Mouse (Mus musculus) MEL (cell line): ENCODE measurements around the gene Zgpat. TPM values are rescaled to one million over a fixed set of nuclear protein-coding genes. Genes with fewer than 3 reads are reported as not detected.

Source experiments
- DNase-seq: peaks from one replicate; pipeline ENCODE4 v3.0.0; 2011; ENCODE audit warnings: low read depth, low spot score
- H3K27ac ChIP-seq: 2 replicates; pipeline ENCODE4 v1.5.1; 2012; ENCODE audit warnings: low read depth, mild to moderate bottlenecking, control low read depth, low read length, moderate library complexity; ENCODE audit not compliant: control insufficient read depth
- H3K27me3 ChIP-seq, 2 experiments: fragments of 150-350 bp in 1 of 2; sonication (generic) in 1 of 2; 2 replicates each; pipeline ENCODE4 v1.6.1; 2012; ENCODE audit warnings: low read length in 2 of 2, mild to moderate bottlenecking in 2 of 2, improper control_type of control experiment in 1 of 2, moderate library complexity in 1 of 2; ENCODE audit not compliant: insufficient read depth in 2 of 2, control insufficient read depth in 1 of 2
- H3K36me3 ChIP-seq, 2 experiments: 2 replicates each; pipeline ENCODE4 v1.6.1; 2012 to 2014; ENCODE audit warnings: low read length in 2 of 2, improper control_type of control experiment in 1 of 2, inconsistent platforms in 1 of 2, mild to moderate bottlenecking in 1 of 2; ENCODE audit not compliant: insufficient read depth in 2 of 2, control insufficient read depth in 1 of 2
- H3K4me1 ChIP-seq, 2 experiments: fragments of 150-350 bp in 1 of 2; sonication (generic) in 1 of 2; 2 replicates each; pipeline ENCODE4 v1.6.1; 2012; ENCODE audit warnings: low read length in 2 of 2, improper control_type of control experiment in 1 of 2, mild to moderate bottlenecking in 1 of 2; ENCODE audit not compliant: insufficient read depth in 2 of 2, control insufficient read depth in 1 of 2
- H3K4me3 ChIP-seq, 2 experiments: fragments of 150-350 bp in 1 of 2; sonication (generic) in 1 of 2; 2 replicates each; pipeline ENCODE4 v1.5.1; 2012; ENCODE audit warnings: low read depth in 2 of 2, low read length in 2 of 2, mild to moderate bottlenecking in 2 of 2, moderate library complexity in 2 of 2, control low read depth in 1 of 2, improper control_type of control experiment in 1 of 2; ENCODE audit not compliant: control insufficient read depth in 1 of 2, insufficient read depth in 1 of 2
- H3K79me2 ChIP-seq: 2 replicates; pipeline ENCODE4 v1.6.1; 2012; ENCODE audit warnings: mild to moderate bottlenecking, low read length, moderate library complexity; ENCODE audit not compliant: control insufficient read depth, poor library complexity, insufficient read depth
- H3K9ac ChIP-seq: 2 replicates; pipeline ENCODE4 v1.6.1; 2012; ENCODE audit warnings: low read depth, mild to moderate bottlenecking, control low read depth, low read length, moderate library complexity; ENCODE audit not compliant: control insufficient read depth, poor library complexity, severe bottlenecking
- H3K9me3 ChIP-seq: fragments of 150-350 bp; sonication (generic); replicated peaks from 2 replicates; pipeline ENCODE4 v1.6.1; 2012; ENCODE audit warnings: mild to moderate bottlenecking, low read length, improper control_type of control experiment, moderate library complexity; ENCODE audit not compliant: insufficient read depth
- BHLHE40 ChIP-seq: IDR thresholded peaks from 2 replicates; pipeline ENCODE4 v1.6.1; 2012; ENCODE audit warnings: low read depth, mild to moderate bottlenecking, inconsistent platforms, low read length, improper control_type of control experiment, borderline replicate concordance
- CHD1 ChIP-seq: IDR thresholded peaks from 2 replicates; pipeline ENCODE4 v1.6.1; 2012; ENCODE audit warnings: low read depth, mild to moderate bottlenecking, inconsistent platforms, low read length, improper control_type of control experiment
- CHD2 ChIP-seq: IDR thresholded peaks from 2 replicates; pipeline ENCODE4 v1.6.1; 2011; ENCODE audit warnings: low read length, improper control_type of control experiment
- E2F4 ChIP-seq: IDR thresholded peaks from 2 replicates; pipeline ENCODE4 v1.6.1; 2011; ENCODE audit warnings: low read depth, low read length, improper control_type of control experiment, borderline replicate concordance
- ELF1 ChIP-seq: IDR thresholded peaks from 2 replicates; pipeline ENCODE4 v1.6.1; 2014; ENCODE audit warnings: low read depth, mild to moderate bottlenecking, inconsistent platforms, low read length, improper control_type of control experiment, moderate library complexity
- ETS1 ChIP-seq: IDR thresholded peaks from 2 replicates; pipeline ENCODE4 v1.6.1; 2012; ENCODE audit warnings: low read depth, mild to moderate bottlenecking, inconsistent platforms, low read length, improper control_type of control experiment, moderate library complexity
- HCFC1 ChIP-seq: IDR thresholded peaks from 2 replicates; pipeline ENCODE4 v1.6.1; 2012; ENCODE audit warnings: low read depth, mild to moderate bottlenecking, inconsistent platforms, low read length, improper control_type of control experiment, moderate library complexity
- JUND ChIP-seq: IDR thresholded peaks from 2 replicates; pipeline ENCODE4 v1.6.1; 2011; ENCODE audit warnings: low read depth, mild to moderate bottlenecking, improper control_type of control experiment, low read length
- MXI1 ChIP-seq: IDR thresholded peaks from 2 replicates; pipeline ENCODE4 v1.6.1; 2011; ENCODE audit warnings: mild to moderate bottlenecking, low read depth, low read length, improper control_type of control experiment
- MYB ChIP-seq: IDR thresholded peaks from 2 replicates; pipeline ENCODE4 v1.6.1; 2011; ENCODE audit warnings: mild to moderate bottlenecking, low read depth, low read length, improper control_type of control experiment
- MYC ChIP-seq: IDR thresholded peaks from 2 replicates; pipeline ENCODE4 v1.6.1; 2011; ENCODE audit warnings: low read depth, mild to moderate bottlenecking, low read length, improper control_type of control experiment, moderate library complexity
- POLR2A ChIP-seq, 2 experiments: IDR thresholded peaks; 2 replicates each; pipeline ENCODE4 v1.6.1; 2011 to 2012; ENCODE audit warnings: low read length in 2 of 2, mild to moderate bottlenecking in 2 of 2, control low read depth in 1 of 2, improper control_type of control experiment in 1 of 2, low read depth in 1 of 2, moderate library complexity in 1 of 2; ENCODE audit not compliant: control insufficient read depth in 1 of 2, insufficient read depth in 1 of 2, poor library complexity in 1 of 2
- POLR2AphosphoS2 ChIP-seq: IDR thresholded peaks from 2 replicates; pipeline ENCODE4 v1.6.1; 2011; ENCODE audit warnings: low read length, improper control_type of control experiment
- POLR2AphosphoS5 ChIP-seq: IDR thresholded peaks from 2 replicates; pipeline ENCODE4 v1.6.1; 2012; ENCODE audit warnings: low read depth, borderline replicate concordance, mild to moderate bottlenecking, inconsistent platforms, low read length, moderate library complexity, mixed read lengths
- RAD21 ChIP-seq: IDR thresholded peaks from 2 replicates; pipeline ENCODE4 v1.6.1; 2011; ENCODE audit warnings: mild to moderate bottlenecking, low read depth, low read length, improper control_type of control experiment
- SIN3A ChIP-seq: IDR thresholded peaks from 2 replicates; pipeline ENCODE4 v1.6.1; 2012; ENCODE audit warnings: low read length, improper control_type of control experiment, inconsistent platforms
- SMC3 ChIP-seq: IDR thresholded peaks from 2 replicates; pipeline ENCODE4 v1.6.1; 2011; ENCODE audit warnings: low read depth, low read length, improper control_type of control experiment
- TBP ChIP-seq: IDR thresholded peaks from 2 replicates; pipeline ENCODE4 v1.8.0; 2011; ENCODE audit warnings: low read depth, low read length, improper control_type of control experiment
- USF2 ChIP-seq, 2 experiments: IDR thresholded peaks; 2 replicates each; pipeline ENCODE4 v1.6.1; 2011 to 2012; ENCODE audit warnings: improper control_type of control experiment in 2 of 2, low read length in 2 of 2, borderline replicate concordance in 1 of 2, inconsistent platforms in 1 of 2, low read depth in 1 of 2, mild to moderate bottlenecking in 1 of 2; ENCODE audit not compliant: insufficient read depth in 1 of 2
- polyA plus RNA-seq, 2 experiments: library from polyadenylated mRNA; stranded (reverse) in 1 of 2; unstranded in 1 of 2; fragments of >175 nt in 1 of 2; fragments of >200 nt in 1 of 2; gene quantifications; 2 replicates each; pipeline versions ENCODE4 v1.2.1 to v1.2.4; 2012; ENCODE audit warnings: low replicate concordance in 2 of 2, low read depth in 1 of 2; ENCODE audit not compliant: insufficient read length in 2 of 2, insufficient read depth in 1 of 2, missing spikeins in 1 of 2
- total RNA-seq: library from RNA; depleted of rRNA; stranded (reverse); fragments of 300-350 nt; gene quantifications from 2 replicates; pipeline ENCODE4 v1.2.3, GENCODE M21; 2012

The Zgpat gene
- total and polyA plus RNA-seq, 3 experiments = 28.0 to 30.7 TPM; not detected in 1

- H3K36me3 ChIP-seq = peaks cover under 1 to 9% of the 10 kb centered on the region in 2 experiments; a peak in 3 of 4 replicates
- H3K27ac ChIP-seq = no peak overlapping the region
- H3K4me3 ChIP-seq = no peak overlapping the region
- H3K79me2 ChIP-seq = peaks cover 3% of the 10 kb centered on the region
- TF ChIP-seq POLR2A (IDR thresholded peaks at IDR 0.05; ENCODE audit: control insufficient read depth in 1 of 2, insufficient read depth in 1 of 2, low read depth in 1 of 2, low read length in 2 of 2, poor library complexity in 1 of 2) (no peak), RAD21 (no peak), SMC3 (no peak), CHD2 (no peak), JUND (no peak)
- no peak for DNase-seq
- no peaks in the 10 kb centered on the region for H3K27me3 ChIP-seq
- H3K9ac ChIP-seq = no peak overlapping the region
- no peaks in the 10 kb centered on the region for H3K4me1 ChIP-seq
- H3K9me3 ChIP-seq = no peaks in the 10 kb centered on the region
These were observed 17.0 kb downstream of the Zgpat start for GRCm38 (mm10) chr2:181381631-181382306.

GRCm38 (mm10) chr2:181384463-181384862, 19.7 kb downstream of the Zgpat start:
- Histone ChIP-seq H3K9ac (no peak overlapping the region), H3K9me3 (no peaks in the 10 kb centered on the region), H3K27me3 (no peaks in the 10 kb centered on the region), H3K79me2 (no peaks in the 10 kb centered on the region), H3K36me3 (peaks cover 0 to 3% of the 10 kb centered on the region in 2 experiments; a peak in 1 of 4 replicates), H3K27ac (no peak overlapping the region), H3K4me3 (no peak overlapping the region), H3K4me1 (no peaks in the 10 kb centered on the region)
- DNase-seq = no peak
- TF ChIP-seq TBP (no peak), BHLHE40 (no peak), CHD1 (no peak), ELF1 (no peak), MXI1 (no peak), POLR2AphosphoS2 (no peak), MYC (no peak), SIN3A (no peak), HCFC1 (no peak), E2F4 (no peak), POLR2AphosphoS5 (no peak), USF2 (IDR thresholded peaks at IDR 0.05; ENCODE audit: borderline replicate concordance in 1 of 2, insufficient read depth in 1 of 2, low read depth in 1 of 2, low read length in 2 of 2) (no peak), ETS1 (no peak), CHD2 (no peak), MYB (no peak)
